Mouse (Mus musculus) forebrain, embryonic 10.5 days (tissue): ENCODE results near the gene Inafm1. TPM values are rescaled to one million over a fixed set of nuclear protein-coding genes. Genes with fewer than 3 reads are reported as not detected.

ENCODE experiments used
- DNase-seq: peaks from one replicate; pipeline ENCODE4 v3.0.0-alpha.2; 2017; ENCODE audit warnings: low spot score; ENCODE audit errors: extremely low spot score
- H3K27ac ChIP-seq: fragments of 300-500 bp; sonication (generic); 2 replicates; pipeline ENCODE4 v1.5.1; 2016; ENCODE audit warnings: mild to moderate bottlenecking
- H3K27me3 ChIP-seq: fragments of 300-500 bp; sonication (generic); 2 replicates; pipeline ENCODE4 v1.6.1; 2016; ENCODE audit warnings: mild to moderate bottlenecking; ENCODE audit not compliant: poor library complexity, severe bottlenecking
- H3K36me3 ChIP-seq: fragments of 300-500 bp; sonication (generic); replicated peaks from 2 replicates; pipeline ENCODE4 v1.6.1; 2016; ENCODE audit warnings: mild to moderate bottlenecking, moderate library complexity
- H3K4me1 ChIP-seq: fragments of 300-500 bp; sonication (generic); 2 replicates; pipeline ENCODE4 v1.6.1; 2016
- H3K4me3 ChIP-seq: fragments of 300-500 bp; sonication (generic); 2 replicates; pipeline ENCODE4 v1.5.1; 2016; ENCODE audit warnings: mild to moderate bottlenecking, moderate library complexity
- H3K9me3 ChIP-seq: fragments of 300-500 bp; sonication (generic); 2 replicates; pipeline ENCODE4 v1.6.1; 2016; ENCODE audit warnings: mild to moderate bottlenecking, moderate library complexity
- WGBS: fragments of 180-500 bp; shearing (Covaris S2); methylation state at CpG from one replicate; pipeline ENCODE4 v1.1.7; 2016; 5-methylcytosine and 5-hydroxymethylcytosine counted together
- polyA plus RNA-seq: library from polyadenylated mRNA; unstranded; fragments of >200 nt; fragmentation: Nextera tagmentation; extraction: Ambion mirVana; gene quantifications from 2 replicates; pipeline ENCODE4 v1.2.1, GENCODE M21; 2016

Inafm1 gene
- polyA plus RNA-seq, 1 experiment from 2014 or later: 5.6 TPM

- Histone ChIP-seq H3K4me1 (no peaks in the 10 kb centered on the region; the same call in 1 of the 2 replicates), H3K4me3 (no peak within 1 kb of the TSS), H3K9me3 (no peaks in the 10 kb centered on the region), H3K27me3 (no peaks in the 10 kb centered on the region), H3K36me3 (no peaks in the 10 kb centered on the region), H3K27ac (no peak within 1 kb of the TSS)
- DNase-seq: no peak
- WGBS: 89% methylated on average over 5 of the region's 5 CpGs
These were observed 29.4 kb downstream of the Inafm1 start, which contains the start of gene C5ar2 for GRCm38 (mm10) chr7:16244067-16244466. TSS of gene C5ar2 (minus strand) at chr7:16244154.

GRCm38 (mm10) chr7:16242198-16242597, 31.2 kb downstream of the Inafm1 start:
- WGBS: 89% methylated on average over 6 of the region's 6 CpGs
- H3K27me3 ChIP-seq: no peaks in the 10 kb centered on the region
- no peaks in the 10 kb centered on the region for H3K9me3 ChIP-seq
- no peak for DNase-seq
- H3K4me1 ChIP-seq: no peaks in the 10 kb centered on the region; the same call in 1 of the 2 replicates
- no peak overlapping the region for H3K27ac ChIP-seq
- H3K36me3 ChIP-seq: no peaks in the 10 kb centered on the region
- H3K4me3 ChIP-seq: no peak overlapping the region

GRCm38 (mm10) chr7:16241787-16242186, 31.6 kb downstream of the Inafm1 start:
- H3K9me3 ChIP-seq: no peaks in the 10 kb centered on the region
- H3K27me3 ChIP-seq: no peaks in the 10 kb centered on the region
- DNase-seq: no peak
- H3K27ac ChIP-seq: no peak overlapping the region
- no peaks in the 10 kb centered on the region; the same call in 1 of the 2 replicates for H3K4me1 ChIP-seq
- WGBS: 58% methylated on average over 11 of the region's 11 CpGs
- H3K36me3 ChIP-seq: no peaks in the 10 kb centered on the region
- H3K4me3 ChIP-seq: no peak overlapping the region

GRCm38 (mm10) chr7:16240978-16241303, 32.5 kb downstream of the Inafm1 start:
- no peak overlapping the region for H3K27ac ChIP-seq
- 94% methylated on average over 1 of the region's 1 CpGs for WGBS
- H3K4me3 ChIP-seq: no peak overlapping the region
- no peak for DNase-seq
- H3K4me1 ChIP-seq: no peaks in the 10 kb centered on the region; the same call in 1 of the 2 replicates
- no peaks in the 10 kb centered on the region for H3K9me3 ChIP-seq
- H3K27me3 ChIP-seq: no peaks in the 10 kb centered on the region
- no peaks in the 10 kb centered on the region for H3K36me3 ChIP-seq

GRCm38 (mm10) chr7:16240281-16240977, 33.0 kb downstream of the Inafm1 start:
- WGBS: 78% methylated on average over 7 of the region's 7 CpGs
- DNase-seq: no peak
- no peaks in the 10 kb centered on the region for H3K9me3 ChIP-seq
- no peak overlapping the region for H3K4me3 ChIP-seq
- H3K27ac ChIP-seq: no peak overlapping the region
- H3K4me1 ChIP-seq: no peaks in the 10 kb centered on the region; the same call in 1 of the 2 replicates
- no peaks in the 10 kb centered on the region for H3K27me3 ChIP-seq
- no peaks in the 10 kb centered on the region for H3K36me3 ChIP-seq

- H3K9me3 ChIP-seq: no peaks in the 10 kb centered on the region
- no peak overlapping the region for H3K27ac ChIP-seq
- DNase-seq: no peak
- H3K4me3 ChIP-seq: no peak overlapping the region
- H3K4me1 ChIP-seq: no peaks in the 10 kb centered on the region; the same call in 1 of the 2 replicates
- H3K36me3 ChIP-seq: no peaks in the 10 kb centered on the region
- WGBS: 72% methylated on average over 9 of the region's 9 CpGs
- no peaks in the 10 kb centered on the region for H3K27me3 ChIP-seq
These were observed 33.8 kb downstream of the Inafm1 start for GRCm38 (mm10) chr7:16239554-16239997.

GRCm38 (mm10) chr7:16229869-16230268, 43.5 kb downstream of the Inafm1 start:
- no peaks in the 10 kb centered on the region for H3K36me3 ChIP-seq
- H3K27me3 ChIP-seq: no peaks in the 10 kb centered on the region
- peaks cover 23% of the 10 kb centered on the region for H3K9me3 ChIP-seq
- 55% methylated on average over 5 of the region's 5 CpGs for WGBS
- DNase-seq: peak; percentile 27
- H3K4me3 ChIP-seq: no peak overlapping the region
- H3K27ac ChIP-seq: peak overlapping the region; percentile 35; the same call in 1 of the 2 replicates
- H3K4me1 ChIP-seq: peaks cover 22% of the 10 kb centered on the region

Other genes with a start within 250 kb of the Inafm1 start
- 7.0 and 7.7 TPM in 2 replicates for gene Bicra, start 225.7 kb downstream of the Inafm1 start, polyA plus RNA-seq
- 0.10 TPM in 1 of 2 replicates, not detected in the other for gene Zfp541, start 211.8 kb downstream of the Inafm1 start, polyA plus RNA-seq
- 169 and 171 TPM in 2 replicates for gene Napa, start 175.2 kb downstream of the Inafm1 start, polyA plus RNA-seq
- 26.0 and 28.8 TPM in 2 replicates for gene Kptn, start 153.7 kb downstream of the Inafm1 start, polyA plus RNA-seq
- 0.22 and 0.34 TPM in 2 replicates for gene Slc8a2, start 143.8 kb downstream of the Inafm1 start, polyA plus RNA-seq
- gene Meis3, start 98.5 kb downstream of the Inafm1 start, polyA plus RNA-seq: 56.7 and 57.5 TPM in 2 replicates
- gene Dhx34, start 51.6 kb downstream of the Inafm1 start, polyA plus RNA-seq: 19.6 and 21.2 TPM in 2 replicates
- gene C5ar2, start 29.5 kb downstream of the Inafm1 start, polyA plus RNA-seq: 0.09 TPM in 2 replicates
- gene C5ar1, start 14.1 kb downstream of the Inafm1 start, polyA plus RNA-seq: 0.50 and 0.80 TPM in 2 replicates
- 28.7 and 34.8 TPM in 2 replicates for gene Ccdc9, start 13.2 kb upstream of the Inafm1 start, polyA plus RNA-seq
- 16.4 and 18.8 TPM in 2 replicates for gene Bbc3, start 34.8 kb upstream of the Inafm1 start, polyA plus RNA-seq
- 505 and 521 TPM in 2 replicates for gene Sae1, start 114.2 kb upstream of the Inafm1 start, polyA plus RNA-seq
- 18.8 and 19.2 TPM in 2 replicates for gene Zc3h4, start 127.3 kb upstream of the Inafm1 start, polyA plus RNA-seq
- 64.4 and 68.5 TPM in 2 replicates for gene Tmem160, start 179.2 kb upstream of the Inafm1 start, polyA plus RNA-seq
- 0.71 and 1.2 TPM in 2 replicates for gene Npas1, start 204.1 kb upstream of the Inafm1 start, polyA plus RNA-seq